Mouse (Mus musculus) ES-Bruce4 (cell line): ENCODE data around the gene Pgs1. TPM values are rescaled to one million over a fixed set of nuclear protein-coding genes. Genes with fewer than 3 reads are reported as not detected.
A peak's percentile ranks its signal among the peaks of the same experiment; 100 is the strongest.

Experiments used
- H3K27ac ChIP-seq: 2 replicates; pipeline ENCODE4 v1.5.1; 2012; ENCODE audit warnings: low read length, inconsistent platforms; ENCODE audit not compliant: insufficient read depth
- H3K27me3 ChIP-seq: 2 replicates; pipeline ENCODE4 v1.6.1; 2012; ENCODE audit warnings: mild to moderate bottlenecking, low read length, inconsistent platforms; ENCODE audit not compliant: control insufficient read depth, poor library complexity, insufficient read depth, severe bottlenecking
- H3K36me3 ChIP-seq: 2 replicates; pipeline ENCODE4 v1.6.1; 2012; ENCODE audit warnings: inconsistent platforms, mild to moderate bottlenecking, low read length, moderate library complexity; ENCODE audit not compliant: control insufficient read depth, poor library complexity, insufficient read depth, severe bottlenecking
- H3K4me1 ChIP-seq: one replicate; pipeline ENCODE4 v1.8.1; 2011; ENCODE audit warnings: low read length; ENCODE audit not compliant: control insufficient read depth, insufficient read depth
- H3K4me3 ChIP-seq: 2 replicates; pipeline ENCODE4 v1.5.1; 2011; ENCODE audit warnings: low read depth, mild to moderate bottlenecking, low read length
- H3K9ac ChIP-seq: 2 replicates; pipeline ENCODE4 v1.6.1; 2012; ENCODE audit warnings: low read depth, mild to moderate bottlenecking, inconsistent platforms; ENCODE audit not compliant: poor library complexity, severe bottlenecking
- H3K9me3 ChIP-seq: replicated peaks from 2 replicates; pipeline ENCODE4 v1.6.1; 2012; ENCODE audit warnings: mild to moderate bottlenecking, low read length, inconsistent platforms; ENCODE audit not compliant: control insufficient read depth, poor library complexity, insufficient read depth, severe bottlenecking
- CTCF ChIP-seq: IDR thresholded peaks from one replicate; pipeline ENCODE4 v1.8.1; 2011; ENCODE audit warnings: low read depth, low read length
- EP300 ChIP-seq: IDR thresholded peaks from 2 replicates; pipeline ENCODE4 v1.6.1; 2011; ENCODE audit warnings: low read depth, low read length; ENCODE audit not compliant: insufficient read depth
- POLR2A ChIP-seq: IDR thresholded peaks from one replicate; pipeline ENCODE4 v1.8.1; 2011; ENCODE audit warnings: low read length; ENCODE audit not compliant: insufficient read depth
- polyA plus RNA-seq: library from polyadenylated mRNA; stranded (reverse); fragments of >200 nt; gene quantifications from 2 replicates; pipeline ENCODE4 v1.2.4, GENCODE M21; 2011; ENCODE audit warnings: low read depth; ENCODE audit not compliant: missing spikeins, insufficient read depth, insufficient read length

The Pgs1 gene
- polyA plus RNA-seq, 1 experiment: 31.5 TPM

DNA sequence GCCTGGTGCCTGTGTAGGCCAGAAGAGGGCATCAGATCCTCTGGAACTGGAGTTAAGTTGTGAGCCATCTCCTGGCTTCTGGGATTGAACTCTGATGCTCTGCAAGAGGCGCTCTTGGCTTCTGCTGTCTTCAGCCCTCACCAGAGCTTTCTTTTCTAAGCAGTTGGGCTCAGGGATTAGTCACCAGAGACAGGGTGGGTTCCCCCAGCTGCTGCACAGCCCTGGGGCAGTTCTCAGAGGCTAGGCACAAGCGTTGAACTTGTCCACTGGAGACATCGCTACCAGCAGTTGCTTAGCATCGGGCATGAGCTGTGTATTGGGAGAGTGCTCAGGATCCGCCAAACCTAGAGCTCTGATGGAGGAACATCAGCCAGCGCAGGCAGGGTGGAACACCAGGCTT, 43.1 kb downstream of the Pgs1 start:
- Histone ChIP-seq H3K9ac (no peak overlapping the region), H3K9me3 (peaks cover 9% of the 10 kb centered on the region), H3K27me3 (no peaks in the 10 kb centered on the region), H3K27ac (no peak overlapping the region), H3K4me3 (no peak overlapping the region), H3K36me3 (no peaks in the 10 kb centered on the region), H3K4me1 (no peaks in the 10 kb centered on the region)
- no peak for TF ChIP-seq EP300
- no peak for TF ChIP-seq CTCF
- TF ChIP-seq POLR2A: no peak

DNA sequence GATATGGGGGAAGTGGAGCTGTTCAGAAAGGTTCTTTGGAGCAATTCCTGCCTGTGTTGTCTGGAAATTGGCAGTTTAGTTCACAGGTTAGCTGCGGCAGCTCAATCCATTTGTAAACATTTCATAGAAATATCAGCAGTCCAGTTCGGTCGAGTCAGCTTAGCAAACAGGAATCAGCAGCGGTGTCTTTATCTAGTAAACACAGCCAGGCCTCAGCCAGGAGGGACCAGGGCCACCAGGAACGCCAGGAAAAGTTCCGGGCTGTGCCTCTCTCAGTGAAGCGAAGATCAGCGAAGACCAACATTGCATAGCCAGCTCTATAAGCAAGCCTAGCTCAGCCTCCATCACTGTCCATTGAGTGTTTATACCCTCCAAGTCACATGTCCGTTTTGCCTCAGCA, 45.0 kb downstream of the Pgs1 start:
- no peak overlapping the region for H3K27ac ChIP-seq
- H3K36me3 ChIP-seq: no peaks in the 10 kb centered on the region
- H3K27me3 ChIP-seq: no peaks in the 10 kb centered on the region
- H3K9ac ChIP-seq: no peak overlapping the region
- no peak for TF ChIP-seq EP300
- TF ChIP-seq POLR2A: no peak
- no peak for TF ChIP-seq CTCF
- H3K9me3 ChIP-seq: peaks cover 9% of the 10 kb centered on the region
- H3K4me1 ChIP-seq: no peaks in the 10 kb centered on the region
- H3K4me3 ChIP-seq: no peak overlapping the region

DNA sequence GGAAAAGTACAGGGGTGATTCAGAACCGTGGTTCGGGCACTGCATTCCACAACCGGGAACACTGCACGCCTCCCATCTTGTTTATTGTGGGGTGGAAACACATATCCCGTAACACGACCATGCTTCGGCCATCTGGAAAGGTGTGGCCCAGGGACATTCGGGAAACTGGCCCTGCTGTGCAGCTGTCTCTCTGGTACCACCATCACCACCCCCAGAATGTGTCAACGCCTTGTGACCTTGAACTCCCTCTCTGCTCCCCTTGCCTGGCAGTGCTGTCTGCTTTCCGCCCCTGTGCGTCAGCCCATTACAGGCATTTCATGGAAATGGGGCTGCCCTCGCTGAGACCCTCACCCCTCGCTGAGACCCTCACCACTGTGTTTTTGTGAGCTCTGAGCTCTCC, 48.3 kb downstream of the Pgs1 start:
- Histone ChIP-seq H3K9ac (no peak overlapping the region), H3K27me3 (no peaks in the 10 kb centered on the region), H3K27ac (peak overlapping the region; percentile 4; the same call in 1 of the 2 replicates), H3K4me1 (no peaks in the 10 kb centered on the region), H3K4me3 (no peak overlapping the region), H3K36me3 (no peaks in the 10 kb centered on the region), H3K9me3 (peaks cover 9% of the 10 kb centered on the region)
- TF ChIP-seq POLR2A: no peak
- peak; percentile 89; the same call in 1 of the 2 replicates for TF ChIP-seq EP300

DNA sequence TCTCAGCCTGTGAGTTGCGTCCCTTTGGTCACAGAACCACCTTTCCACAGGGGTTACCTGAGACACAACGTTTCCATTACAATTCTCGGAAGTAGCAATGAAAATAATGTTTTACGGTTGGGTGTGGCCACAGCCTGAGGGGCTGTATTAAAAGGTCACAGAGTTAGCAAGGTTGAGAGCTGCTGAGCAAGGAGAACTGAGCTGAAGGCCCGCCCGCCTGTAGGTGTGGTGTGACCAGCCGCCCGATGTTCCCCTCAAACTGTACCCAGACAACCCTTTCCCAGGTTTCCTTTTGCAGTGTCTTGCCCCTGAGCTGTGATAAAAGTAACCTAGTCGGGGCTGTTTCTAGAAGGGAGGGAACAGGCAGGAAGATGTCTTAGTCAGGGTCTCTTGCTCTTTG, 49.0 kb downstream of the Pgs1 start:
- Histone ChIP-seq H3K9me3 (peaks cover 9% of the 10 kb centered on the region), H3K27ac (peak overlapping the region; percentile 4), H3K4me3 (no peak overlapping the region), H3K36me3 (no peaks in the 10 kb centered on the region), H3K9ac (no peak overlapping the region), H3K27me3 (no peaks in the 10 kb centered on the region), H3K4me1 (no peaks in the 10 kb centered on the region)
- 0 out of 2 replicates have a peak, but pooled peaks have one; percentile 43 for TF ChIP-seq EP300
- no peak for TF ChIP-seq POLR2A

DNA sequence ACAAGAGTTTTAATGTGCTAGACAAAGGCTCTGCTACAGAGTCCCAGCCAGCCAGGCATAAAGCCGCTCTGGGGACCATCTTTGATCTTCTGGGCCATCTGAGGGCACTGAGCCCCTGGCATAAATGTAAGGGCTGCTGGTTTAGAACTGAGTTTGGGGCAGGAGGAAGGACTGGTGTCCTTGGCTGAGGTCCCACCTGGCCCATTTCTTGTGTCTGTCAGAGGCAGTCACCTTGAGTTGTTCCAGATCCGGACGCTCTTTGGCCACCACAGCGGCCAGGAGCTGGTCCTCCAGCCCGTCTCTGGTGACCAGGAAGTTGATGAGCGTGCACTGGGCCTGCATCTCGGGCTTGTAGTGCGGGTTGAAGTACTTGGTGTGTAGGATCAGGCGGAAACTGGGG, 56.7 kb downstream of the Pgs1 start:
- TF ChIP-seq CTCF (no peak), EP300 (no peak), POLR2A (no peak)
- H3K27ac ChIP-seq: no peak overlapping the region
- H3K27me3 ChIP-seq: no peaks in the 10 kb centered on the region

DNA sequence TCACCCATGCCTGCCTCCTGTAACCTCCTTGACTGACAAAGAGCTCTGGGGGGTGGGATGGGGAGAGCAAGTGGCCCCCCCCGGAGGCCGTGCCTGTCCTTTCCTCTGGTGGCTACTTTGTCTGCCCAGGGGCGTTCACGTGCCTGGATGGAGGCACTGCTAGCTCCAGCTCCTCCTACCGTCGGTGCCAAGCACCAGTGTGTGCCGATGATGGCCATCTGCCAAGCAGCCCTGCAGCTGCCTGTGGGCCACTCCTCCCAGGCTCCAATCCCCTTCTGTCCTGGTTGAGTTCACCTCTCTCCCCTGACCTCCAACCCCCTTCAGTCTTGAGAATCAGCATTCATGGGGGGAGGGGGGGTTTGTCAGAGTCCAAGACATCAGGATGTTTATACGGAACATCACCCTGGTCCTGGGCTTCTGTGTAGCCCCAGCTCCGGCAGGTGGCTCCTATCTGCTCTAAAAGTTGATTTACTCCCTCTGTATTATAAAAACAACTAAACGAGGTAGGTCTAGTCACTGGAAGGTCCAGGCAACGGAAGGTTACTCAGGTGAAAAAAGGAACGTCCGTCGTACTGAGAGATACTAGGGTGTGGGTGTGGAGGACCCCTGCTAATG, 57.3 kb downstream of the Pgs1 start:
- Histone ChIP-seq H3K27ac (no peak overlapping the region), H3K36me3 (no peaks in the 10 kb centered on the region), H3K27me3 (no peaks in the 10 kb centered on the region), H3K9me3 (no peaks in the 10 kb centered on the region), H3K4me3 (no peak overlapping the region), H3K4me1 (no peaks in the 10 kb centered on the region), H3K9ac (no peak overlapping the region)
- TF ChIP-seq EP300 (no peak), POLR2A (no peak), CTCF (no peak)

More for the DNA sequence above, 56.7 kb downstream of the Pgs1 start:
- no peaks in the 10 kb centered on the region for H3K4me1 ChIP-seq
- no peak overlapping the region for H3K9ac ChIP-seq
- H3K9me3 ChIP-seq: no peaks in the 10 kb centered on the region
- no peaks in the 10 kb centered on the region for H3K36me3 ChIP-seq
- no peak overlapping the region for H3K4me3 ChIP-seq
